Mouse (Mus musculus) neural tube, embryonic 12.5 days (tissue): ENCODE data around the gene Crybg2. TPM values are rescaled to one million over a fixed set of nuclear protein-coding genes. Genes with fewer than 3 reads are reported as not detected.

ENCODE experiments used
- ATAC-seq: fragments of 200-750 bp; cut with Nextera tagmentation; 2 replicates; pipeline ENCODE4 v1.8.0; 2017; ENCODE audit warnings: low read depth, mild to moderate bottlenecking, moderate TSS enrichment, moderate library complexity; ENCODE audit not compliant: low FRiP score
- H3K27ac ChIP-seq: fragments of 300-500 bp; sonication (generic); 2 replicates; pipeline ENCODE4 v1.5.1; 2016
- H3K27me3 ChIP-seq: fragments of 300-500 bp; sonication (generic); replicated peaks from 2 replicates; pipeline ENCODE4 v1.6.1; 2016; ENCODE audit warnings: mild to moderate bottlenecking
- H3K36me3 ChIP-seq: fragments of 300-500 bp; sonication (generic); 2 replicates; pipeline ENCODE4 v1.6.1; 2016; ENCODE audit warnings: mild to moderate bottlenecking
- H3K4me1 ChIP-seq: fragments of 300-500 bp; sonication (generic); 2 replicates; pipeline ENCODE4 v1.6.1; 2016
- H3K4me2 ChIP-seq: fragments of 300-500 bp; sonication (generic); replicated peaks from 2 replicates; pipeline ENCODE4 v1.6.1; 2016; ENCODE audit warnings: mild to moderate bottlenecking
- H3K4me3 ChIP-seq: fragments of 300-500 bp; sonication (generic); 2 replicates; pipeline ENCODE4 v1.5.1; 2016
- H3K9ac ChIP-seq: fragments of 300-500 bp; sonication (generic); 2 replicates; pipeline ENCODE4 v1.6.1; 2016; ENCODE audit warnings: mild to moderate bottlenecking
- H3K9me3 ChIP-seq: fragments of 300-500 bp; sonication (generic); 2 replicates; pipeline ENCODE4 v1.6.1; 2016; ENCODE audit warnings: mild to moderate bottlenecking
- WGBS: fragments of 180-500 bp; shearing (Covaris S2); methylation state at CpG from one replicate; pipeline ENCODE4 v1.1.7; 2016; 5-methylcytosine and 5-hydroxymethylcytosine counted together
- polyA plus RNA-seq: library from polyadenylated mRNA; unstranded; fragments of >200 nt; fragmentation: Nextera tagmentation; extraction: Ambion mirVana; gene quantifications from 2 replicates; pipeline ENCODE4 v1.2.1, GENCODE M21; 2016

Crybg2 gene
- polyA plus RNA-seq, result 0.65 and 1.5 TPM in 2 replicates

- Histone ChIP-seq H3K27ac (no peak within 1 kb of the TSS), H3K4me3 (no peak within 1 kb of the TSS), H3K4me1 (no peaks in the 10 kb centered on the region), H3K9me3 (no peaks in the 10 kb centered on the region), H3K27me3 (peaks cover 13% of the 10 kb centered on the region), H3K4me2 (no peak within 1 kb of the TSS), H3K9ac (no peak within 1 kb of the TSS), H3K36me3 (no peaks in the 10 kb centered on the region)
- WGBS, result 52% methylated on average over 28 of the region's 28 CpGs
- ATAC-seq, result no peak
These were observed at the start of gene Crybg2 for GRCm38 (mm10) chr4:134060135-134060865. Gene Crybg2 (plus strand): TSS chr4:134060815.

- no peaks in the 10 kb centered on the region for H3K36me3 ChIP-seq
- H3K4me1 ChIP-seq, result peaks cover 20% of the 10 kb centered on the region
- no peak overlapping the region for H3K9ac ChIP-seq
- H3K27me3 ChIP-seq, result no peaks in the 10 kb centered on the region
- 12% methylated on average over 16 of the region's 16 CpGs for WGBS
- no peak overlapping the region for H3K4me2 ChIP-seq
- no peak for ATAC-seq
- H3K4me3 ChIP-seq, result no peak overlapping the region
- H3K9me3 ChIP-seq, result no peaks in the 10 kb centered on the region
- no peak overlapping the region for H3K27ac ChIP-seq
These were observed 48.9 kb upstream of the Crybg2 start for GRCm38 (mm10) chr4:134011450-134012414.

- H3K4me1 ChIP-seq, result peaks cover 33% of the 10 kb centered on the region
These were observed 47.6 kb upstream of the Crybg2 start for GRCm38 (mm10) chr4:134012858-134013528.

GRCm38 (mm10) chr4:134016208-134016607 is 44.4 kb upstream of the Crybg2 start:
- WGBS, result 2% methylated on average over 7 of the region's 7 CpGs
- Histone ChIP-seq H3K9me3 (no peaks in the 10 kb centered on the region), H3K27me3 (peaks cover 8% of the 10 kb centered on the region; the same call in 1 of the 2 replicates), H3K4me2 (peak overlapping the region; percentile 70), H3K9ac (no peak overlapping the region), H3K4me3 (no peak overlapping the region), H3K27ac (no peak overlapping the region), H3K4me1 (peaks cover 55% of the 10 kb centered on the region), H3K36me3 (no peaks in the 10 kb centered on the region)
- no peak for ATAC-seq

More at GRCm38 (mm10) chr4:134012858-134013528, 47.6 kb upstream of the Crybg2 start:
- Histone ChIP-seq H3K4me3 (no peak overlapping the region), H3K27ac (no peak overlapping the region), H3K36me3 (no peaks in the 10 kb centered on the region), H3K27me3 (peaks cover 6% of the 10 kb centered on the region; the same call in 1 of the 2 replicates), H3K9me3 (no peaks in the 10 kb centered on the region), H3K9ac (no peak overlapping the region), H3K4me2 (no peak overlapping the region)
- WGBS, result 45% methylated on average over 12 of the region's 12 CpGs
- no peak for ATAC-seq

- 1% methylated on average over 8 of the region's 8 CpGs for WGBS
- Histone ChIP-seq H3K36me3 (no peaks in the 10 kb centered on the region), H3K27me3 (peaks cover 8% of the 10 kb centered on the region; the same call in 1 of the 2 replicates), H3K9me3 (no peaks in the 10 kb centered on the region), H3K4me1 (peaks cover 50% of the 10 kb centered on the region), H3K27ac (no peak overlapping the region), H3K4me3 (0 out of 2 replicates have a peak overlapping the region, but pooled peaks have one; percentile 31), H3K4me2 (peak overlapping the region; percentile 70), H3K9ac (no peak overlapping the region)
- no peak for ATAC-seq
These were observed 43.8 kb upstream of the Crybg2 start for GRCm38 (mm10) chr4:134016767-134017166.

- Histone ChIP-seq H3K9me3 (no peaks in the 10 kb centered on the region), H3K4me3 (peak overlapping the region; percentile 31), H3K4me2 (peak overlapping the region; percentile 70), H3K4me1 (peaks cover 47% of the 10 kb centered on the region), H3K36me3 (no peaks in the 10 kb centered on the region), H3K9ac (no peak overlapping the region), H3K27me3 (peaks cover 8% of the 10 kb centered on the region; the same call in 1 of the 2 replicates), H3K27ac (no peak overlapping the region)
- under 1% methylated on average over 21 of the region's 21 CpGs for WGBS
- no peak for ATAC-seq
These were observed 43.3 kb upstream of the Crybg2 start for GRCm38 (mm10) chr4:134017201-134017865.

- H3K27me3 ChIP-seq, result peaks cover 8% of the 10 kb centered on the region; the same call in 1 of the 2 replicates
- H3K36me3 ChIP-seq, result no peaks in the 10 kb centered on the region
- H3K9ac ChIP-seq, result peak overlapping the region; percentile 38
- H3K9me3 ChIP-seq, result no peaks in the 10 kb centered on the region
- under 1% methylated on average over 46 of the region's 46 CpGs for WGBS
- ATAC-seq, result peak; percentile 42; the same call in 1 of the 2 replicates
- peaks cover 47% of the 10 kb centered on the region for H3K4me1 ChIP-seq
- H3K4me2 ChIP-seq, result peak overlapping the region; percentile 70
- no peak overlapping the region for H3K27ac ChIP-seq
- peak overlapping the region; percentile 31 for H3K4me3 ChIP-seq
These were observed 42.4 kb upstream of the Crybg2 start for GRCm38 (mm10) chr4:134018038-134018778.

- H3K9me3 ChIP-seq, result no peaks in the 10 kb centered on the region
- 1% methylated on average over 9 of the region's 9 CpGs for WGBS
- peak within 1 kb of the TSS; percentile 70 for H3K4me2 ChIP-seq
- 0 out of 2 replicates have a peak, but pooled peaks have one; percentile 49 for ATAC-seq
- no peaks in the 10 kb centered on the region for H3K36me3 ChIP-seq
- H3K9ac ChIP-seq, result peak within 1 kb of the TSS; percentile 38
- H3K27ac ChIP-seq, result no peak within 1 kb of the TSS
- peaks cover 8% of the 10 kb centered on the region; the same call in 1 of the 2 replicates for H3K27me3 ChIP-seq
- peak within 1 kb of the TSS; percentile 31 for H3K4me3 ChIP-seq
- H3K4me1 ChIP-seq, result peaks cover 47% of the 10 kb centered on the region
These were observed 41.9 kb upstream of the Crybg2 start, which contains the start of gene Lin28a for GRCm38 (mm10) chr4:134018779-134019145. Gene Lin28a (minus strand): TSS chr4:134018841.

- peaks cover 47% of the 10 kb centered on the region for H3K4me1 ChIP-seq
These were observed 41.4 kb upstream of the Crybg2 start for GRCm38 (mm10) chr4:134019210-134019609.

GRCm38 (mm10) chr4:134019641-134020351 is 40.8 kb upstream of the Crybg2 start:
- no peaks in the 10 kb centered on the region for H3K36me3 ChIP-seq
- WGBS, result 2% methylated on average over 16 of the region's 16 CpGs
- ATAC-seq, result peak; percentile 48; the same call in 1 of the 2 replicates
- peaks cover 47% of the 10 kb centered on the region for H3K4me1 ChIP-seq
- peak overlapping the region; percentile 26; the same call in 1 of the 2 replicates for H3K9ac ChIP-seq
- no peaks in the 10 kb centered on the region for H3K9me3 ChIP-seq
- H3K4me2 ChIP-seq, result peak overlapping the region; percentile 70
- H3K27me3 ChIP-seq, result peaks cover 8% of the 10 kb centered on the region; the same call in 1 of the 2 replicates
- 0 out of 2 replicates have a peak overlapping the region, but pooled peaks have one; percentile 10 for H3K4me3 ChIP-seq
- no peak overlapping the region for H3K27ac ChIP-seq

More at GRCm38 (mm10) chr4:134019210-134019609, 41.4 kb upstream of the Crybg2 start:
- Histone ChIP-seq H3K36me3 (no peaks in the 10 kb centered on the region), H3K27me3 (peaks cover 8% of the 10 kb centered on the region; the same call in 1 of the 2 replicates), H3K9me3 (no peaks in the 10 kb centered on the region), H3K4me3 (no peak overlapping the region), H3K9ac (no peak overlapping the region), H3K27ac (no peak overlapping the region), H3K4me2 (peak overlapping the region; percentile 70)
- ATAC-seq, result 0 out of 2 replicates have a peak, but pooled peaks have one; percentile 30
- 1% methylated on average over 9 of the region's 10 CpGs for WGBS
